Mouse (Mus musculus) spleen, adult 2 months (tissue): ENCODE results near the gene 1700042G07Rik. TPM values are rescaled to one million over a fixed set of nuclear protein-coding genes. Genes with fewer than 3 reads are reported as not detected.

Experiments
- DNase-seq, 2 experiments: peaks; one replicate each; pipeline versions ENCODE4 v3.0.0 to v3.0.0-alpha.2; 2012 to 2021; ENCODE audit warnings: low spot score in 2 of 2, low read depth in 1 of 2
- H3K27ac ChIP-seq: fragments of 200-500 bp; 2 replicates; pipeline ENCODE4 v1.5.1; 2012; ENCODE audit warnings: low read length, inconsistent platforms; ENCODE audit not compliant: insufficient read depth
- H3K27me3 ChIP-seq: fragments of 200-500 bp; 2 replicates; pipeline ENCODE4 v1.6.1; 2012; ENCODE audit warnings: mild to moderate bottlenecking, moderate library complexity, low read length, inconsistent platforms; ENCODE audit not compliant: control insufficient read depth, insufficient read depth
- H3K36me3 ChIP-seq: fragments of 200-500 bp; 2 replicates; pipeline ENCODE4 v1.6.1; 2012; ENCODE audit warnings: mild to moderate bottlenecking, low read length, inconsistent platforms; ENCODE audit not compliant: control insufficient read depth, insufficient read depth
- H3K4me1 ChIP-seq: fragments of 200-500 bp; 2 replicates; pipeline ENCODE4 v1.6.1; 2011; ENCODE audit warnings: inconsistent platforms; ENCODE audit not compliant: control insufficient read depth, insufficient read depth, insufficient read length
- H3K4me3 ChIP-seq: fragments of 200-500 bp; 2 replicates; pipeline ENCODE4 v1.5.1; 2011; ENCODE audit warnings: mild to moderate bottlenecking, inconsistent platforms; ENCODE audit not compliant: insufficient read depth, insufficient read length; ENCODE audit errors: extremely low read depth
- CTCF ChIP-seq: fragments of 200-500 bp; IDR thresholded peaks from 2 replicates; pipeline ENCODE4 v1.5.1; 2011; ENCODE audit warnings: mild to moderate bottlenecking, inconsistent platforms; ENCODE audit not compliant: insufficient read depth, insufficient read length, insufficient replicate concordance; ENCODE audit errors: extremely low read depth
- POLR2A ChIP-seq: fragments of 200-500 bp; IDR thresholded peaks from 2 replicates; pipeline ENCODE4 v1.6.1; 2011; ENCODE audit warnings: low read depth, low read length, inconsistent platforms
- WGBS: fragments of 180-500 bp; shearing (Covaris S2); methylation state at CpG from one replicate; pipeline ENCODE4 v1.1.7; 2018; 5-methylcytosine and 5-hydroxymethylcytosine counted together
- polyA plus RNA-seq: library from polyadenylated mRNA; depleted of rRNA; stranded (reverse); fragments of >200 nt; gene quantifications from 2 replicates; pipeline ENCODE4 v1.2.3, GENCODE M21; 2012

The 1700042G07Rik gene
- polyA plus RNA-seq, 1 experiment: not detected

GRCm38 (mm10) chr4:116137421-116137996 is 35.7 kb upstream of the 1700042G07Rik start:
- no peak overlapping the region for H3K4me3 ChIP-seq
- DNase-seq: peak; percentile 30 to 50
- H3K36me3 ChIP-seq: no peaks in the 10 kb centered on the region
- H3K27me3 ChIP-seq: no peaks in the 10 kb centered on the region; the same call in 1 of the 2 replicates
- TF ChIP-seq POLR2A (no peak), CTCF (no peak)
- 54% methylated on average over 13 of the region's 13 CpGs for WGBS
- peaks cover 4% of the 10 kb centered on the region; the same call in 1 of the 2 replicates for H3K4me1 ChIP-seq
- 0 out of 2 replicates have a peak overlapping the region, but pooled peaks have one; percentile 27 for H3K27ac ChIP-seq

GRCm38 (mm10) chr4:116140801-116141574 is 32.2 kb upstream of the 1700042G07Rik start:
- no peaks in the 10 kb centered on the region for H3K36me3 ChIP-seq
- peaks cover 4% of the 10 kb centered on the region for H3K27me3 ChIP-seq
- no peak for DNase-seq

GRCm38 (mm10) chr4:116141736-116142135 is 31.4 kb upstream of the 1700042G07Rik start:
- no peak for TF ChIP-seq CTCF
- TF ChIP-seq POLR2A: no peak
- no peak overlapping the region for H3K4me3 ChIP-seq
- no peaks in the 10 kb centered on the region for H3K36me3 ChIP-seq
- WGBS: 95% methylated on average over 1 of the region's 1 CpGs
- no peak overlapping the region for H3K27ac ChIP-seq
- no peak for DNase-seq
- peaks cover 4% of the 10 kb centered on the region for H3K27me3 ChIP-seq
- peaks cover 11% of the 10 kb centered on the region for H3K4me1 ChIP-seq

More at GRCm38 (mm10) chr4:116140801-116141574, 32.2 kb upstream of the 1700042G07Rik start:
- WGBS: 90% methylated on average over 7 of the region's 7 CpGs
- no peak overlapping the region for H3K27ac ChIP-seq
- H3K4me3 ChIP-seq: no peak overlapping the region
- H3K4me1 ChIP-seq: peaks cover 11% of the 10 kb centered on the region
- TF ChIP-seq POLR2A: no peak
- TF ChIP-seq CTCF: no peak

GRCm38 (mm10) chr4:116142269-116142668 is 30.9 kb upstream of the 1700042G07Rik start:
- H3K27me3 ChIP-seq: peaks cover 4% of the 10 kb centered on the region
- H3K36me3 ChIP-seq: no peaks in the 10 kb centered on the region
- no peak overlapping the region for H3K27ac ChIP-seq
- H3K4me1 ChIP-seq: peaks cover 10% of the 10 kb centered on the region
- H3K4me3 ChIP-seq: no peak overlapping the region
- 89% methylated on average over 7 of the region's 7 CpGs for WGBS
- TF ChIP-seq POLR2A (no peak), CTCF (no peak)
- DNase-seq: no peak

- peaks cover 4% of the 10 kb centered on the region for H3K27me3 ChIP-seq
- H3K4me3 ChIP-seq: peak overlapping the region; percentile 69; the same call in 1 of the 2 replicates
- DNase-seq: no peak
- H3K4me1 ChIP-seq: peaks cover 7% of the 10 kb centered on the region
- no peaks in the 10 kb centered on the region for H3K36me3 ChIP-seq
- WGBS: 6% methylated on average over 7 of the region's 7 CpGs
- TF ChIP-seq CTCF (no peak), POLR2A (no peak)
- no peak overlapping the region for H3K27ac ChIP-seq
These were observed 29.8 kb upstream of the 1700042G07Rik start for GRCm38 (mm10) chr4:116143317-116143811.

- Histone ChIP-seq H3K27me3 (peaks cover 4% of the 10 kb centered on the region), H3K27ac (no peak overlapping the region), H3K36me3 (no peaks in the 10 kb centered on the region), H3K4me3 (peak overlapping the region; percentile 69), H3K4me1 (peaks cover 7% of the 10 kb centered on the region)
- DNase-seq: peak in 1 of 2 experiments; percentile 51
- 2% methylated on average over 47 of the region's 47 CpGs for WGBS
- TF ChIP-seq POLR2A (no peak), CTCF (no peak)
These were observed 29.1 kb upstream of the 1700042G07Rik start for GRCm38 (mm10) chr4:116143891-116144717.
